Mouse (Mus musculus) R1 (cell line): ENCODE results near the gene Spindoc.
"Not testable (repeated sequence)": the region's sequence is repeated elsewhere in the genome, so short reads cannot be mapped to it uniquely, and the experiment has no call there.

Source experiments
- DNase-seq: peaks from one replicate; pipeline ENCODE4 v3.0.0-alpha.2; 2018; ENCODE audit warnings: low read depth, low spot score

Spindoc gene

DNA sequence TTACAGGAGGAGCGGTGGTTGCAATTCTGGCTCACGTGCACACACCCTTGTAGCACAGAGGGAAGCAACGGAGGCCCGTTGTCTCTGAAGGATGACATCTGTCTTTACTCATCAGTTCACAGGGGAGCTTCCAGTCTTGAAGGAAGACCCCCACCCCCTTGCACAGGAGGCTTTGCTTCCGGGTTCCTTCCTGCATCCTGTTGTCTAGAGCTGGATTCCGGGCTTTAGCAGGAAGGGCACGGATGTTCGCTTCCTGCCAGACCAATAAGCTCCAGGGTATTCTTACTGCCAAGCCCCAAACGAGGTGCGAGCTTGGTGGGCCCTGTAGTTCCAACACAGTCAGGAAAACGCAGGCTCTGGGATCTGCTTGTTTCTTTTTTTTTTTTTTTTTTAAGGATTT is 17.8 kb upstream of the Spindoc start:
- DNase-seq = peak; percentile 70

DNA sequence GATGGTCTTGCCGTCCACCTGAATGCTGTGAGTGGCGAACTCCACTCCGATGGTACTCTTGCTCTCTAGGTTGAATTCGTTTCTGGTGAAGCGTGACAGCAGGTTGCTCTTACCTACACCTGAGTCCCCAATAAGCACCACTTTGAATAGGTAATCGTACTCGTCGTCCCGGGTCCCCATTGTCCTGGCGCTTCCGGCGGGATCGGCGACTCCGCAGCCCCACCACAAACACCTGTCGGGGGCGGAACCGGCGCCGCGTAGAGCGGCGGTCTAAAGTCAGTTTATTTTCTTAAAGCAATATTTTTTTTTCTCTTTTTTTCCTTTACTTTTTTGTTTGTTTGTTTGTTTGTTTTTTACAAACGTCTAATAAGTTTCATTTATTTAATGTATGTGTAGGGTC is 16.1 kb upstream of the Spindoc start:
- DNase-seq = not testable (repeated sequence)

DNA sequence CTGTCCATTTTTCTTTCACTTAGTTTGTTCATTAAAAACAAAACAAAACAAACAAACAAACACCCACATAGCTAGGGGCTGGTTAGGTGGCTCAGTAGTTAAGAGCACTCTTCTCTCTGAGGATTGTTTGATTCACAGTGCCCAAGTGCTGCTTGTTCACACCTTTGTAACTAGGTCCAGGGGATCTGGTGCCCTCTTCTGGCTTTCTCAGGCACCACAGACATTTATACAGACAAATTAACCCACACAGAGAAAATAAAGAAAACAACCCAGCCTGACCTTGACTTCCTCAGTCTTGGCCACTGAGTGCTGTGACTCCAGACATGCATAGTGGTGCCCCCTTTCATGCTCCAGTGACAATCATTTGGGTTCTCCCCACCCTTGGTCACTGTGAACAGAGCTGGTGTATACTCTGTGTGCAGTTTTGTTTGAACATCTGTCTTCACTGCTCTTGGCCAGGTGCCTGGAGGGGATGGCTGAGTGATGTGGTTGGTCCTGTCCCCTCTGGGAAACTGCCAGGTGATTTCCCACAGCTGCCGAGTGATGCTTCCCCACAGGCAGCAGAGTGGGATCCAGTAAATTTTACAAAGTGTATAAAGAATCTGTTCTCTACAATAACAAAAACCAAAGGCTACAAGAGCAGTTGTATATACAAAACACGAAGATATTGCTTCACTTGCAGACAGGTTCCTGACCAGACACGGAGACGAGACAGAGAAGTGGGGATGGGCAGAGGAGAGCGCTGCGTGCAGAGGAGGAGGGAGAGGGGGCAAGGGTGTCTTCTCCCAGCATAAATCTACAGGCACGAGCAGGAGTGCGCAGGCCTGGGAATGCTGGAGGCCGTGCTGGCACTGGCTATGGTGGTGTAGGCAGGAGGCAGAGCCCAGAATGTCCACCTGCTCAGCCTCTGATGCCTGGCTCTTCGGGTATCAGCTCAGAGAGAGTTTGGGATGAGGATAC is 14.4 kb upstream of the Spindoc start:
- peak; percentile 84 for DNase-seq

DNA sequence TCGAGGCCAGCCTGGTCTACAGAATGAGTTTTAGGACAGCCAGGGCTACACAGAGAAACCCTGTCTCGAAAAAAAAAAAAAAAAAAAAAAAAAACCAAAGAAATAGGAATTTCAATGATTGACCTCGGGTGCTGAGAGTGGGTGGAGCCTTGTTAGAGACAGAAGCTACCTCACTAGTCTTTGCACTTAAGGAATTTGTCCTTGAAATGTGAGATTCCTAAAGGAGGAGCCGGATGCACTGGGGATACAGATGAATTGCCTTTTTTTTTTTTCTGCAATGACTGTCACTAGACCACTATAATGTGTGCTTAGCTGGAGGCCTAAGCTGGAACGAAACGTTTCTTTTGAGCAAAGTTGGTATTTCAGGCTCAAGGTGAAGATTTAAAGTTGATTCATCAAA is 5.7 kb upstream of the Spindoc start:
- peak; percentile 96 for DNase-seq

DNA sequence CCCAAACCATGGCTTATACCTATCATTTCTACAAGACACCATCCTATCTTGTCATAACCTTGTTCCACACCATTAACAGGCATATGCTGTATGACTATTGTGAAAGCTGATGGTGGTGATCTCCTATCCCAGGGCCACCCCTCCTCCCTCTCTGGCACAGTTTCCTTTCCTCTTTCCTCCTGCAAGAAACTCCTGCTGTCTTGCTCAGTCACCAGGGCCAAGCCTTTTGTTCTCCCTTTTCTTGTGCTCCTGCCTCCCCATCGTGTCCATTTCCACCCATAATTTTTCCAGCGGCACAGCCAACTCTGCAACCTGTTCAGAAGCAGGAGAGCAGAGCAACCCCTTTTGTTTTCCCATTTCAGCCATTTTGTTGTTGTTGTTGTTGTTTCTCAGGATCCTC is 3.2 kb upstream of the Spindoc start:
- peak; percentile 99 for DNase-seq

DNA sequence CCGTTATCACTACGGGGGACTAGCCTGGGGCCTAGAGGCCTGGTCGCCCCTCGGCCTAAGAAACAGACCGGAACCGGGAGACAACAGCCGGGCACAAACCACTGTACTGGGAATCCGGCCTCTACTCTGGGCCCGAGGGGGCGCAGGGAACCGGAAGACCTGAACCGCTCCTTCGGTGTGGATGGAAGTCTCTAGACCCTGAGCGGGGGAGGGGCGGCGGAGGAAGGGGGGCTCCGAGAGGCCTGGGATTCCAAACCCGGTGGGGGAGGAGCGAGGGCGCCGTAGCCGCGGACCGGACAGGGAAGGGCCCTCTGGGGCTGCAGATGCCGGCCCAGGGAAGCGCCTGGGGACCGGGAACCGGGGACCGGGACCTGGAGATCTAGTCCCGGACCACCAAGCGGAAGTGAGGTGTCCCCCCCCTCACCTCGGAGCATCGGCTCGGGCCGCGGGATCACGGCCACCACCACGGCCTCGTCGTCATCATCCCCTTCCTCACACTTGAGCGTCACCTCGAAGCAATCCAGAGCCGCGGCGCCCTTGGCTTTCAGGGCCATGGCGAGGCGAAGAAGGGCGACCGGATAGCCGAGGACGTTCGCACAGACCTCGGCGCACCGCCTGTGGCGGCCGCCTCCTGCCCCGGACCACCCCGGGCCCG is 419 bp downstream of the Spindoc start:
- DNase-seq = peak; percentile 65

DNA sequence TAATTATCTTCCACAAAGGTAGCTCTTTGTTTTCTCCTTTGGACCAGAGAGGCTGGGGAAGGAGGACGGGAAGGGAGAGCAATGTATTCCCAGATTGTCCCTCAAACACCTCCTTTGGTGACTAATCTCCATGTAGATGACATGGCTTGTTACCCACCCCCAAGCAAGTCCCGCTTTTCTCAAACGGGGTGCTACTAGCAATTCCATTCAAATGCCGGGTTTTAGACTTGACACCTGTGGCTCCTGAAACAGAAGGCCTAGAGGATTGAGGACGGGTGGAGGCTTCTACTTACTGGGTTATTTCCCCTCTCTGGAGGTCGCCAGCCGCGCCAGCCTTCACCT is 917 bp downstream of the Spindoc start:
- peak; percentile 49 for DNase-seq

DNA sequence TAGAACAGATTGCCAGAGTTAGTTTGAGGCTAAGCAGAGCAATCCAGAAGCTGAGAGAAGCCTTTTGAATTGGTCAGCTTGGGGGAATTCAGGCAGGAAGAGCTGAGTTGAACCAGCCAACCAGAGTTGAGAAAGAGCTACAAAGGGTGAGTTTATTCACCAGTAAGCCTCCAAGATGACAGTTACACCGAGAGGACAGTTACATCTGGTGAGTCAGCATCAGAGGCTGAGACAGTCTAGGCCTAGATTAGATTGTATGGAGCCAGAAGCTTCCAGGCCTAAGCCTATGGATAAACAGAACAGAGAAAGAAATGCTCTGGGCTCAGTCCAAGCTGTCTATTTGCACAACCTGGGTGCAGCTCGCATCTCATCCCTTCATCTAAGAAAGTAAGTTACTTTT is 5.2 kb downstream of the Spindoc start:
- no peak for DNase-seq

DNA sequence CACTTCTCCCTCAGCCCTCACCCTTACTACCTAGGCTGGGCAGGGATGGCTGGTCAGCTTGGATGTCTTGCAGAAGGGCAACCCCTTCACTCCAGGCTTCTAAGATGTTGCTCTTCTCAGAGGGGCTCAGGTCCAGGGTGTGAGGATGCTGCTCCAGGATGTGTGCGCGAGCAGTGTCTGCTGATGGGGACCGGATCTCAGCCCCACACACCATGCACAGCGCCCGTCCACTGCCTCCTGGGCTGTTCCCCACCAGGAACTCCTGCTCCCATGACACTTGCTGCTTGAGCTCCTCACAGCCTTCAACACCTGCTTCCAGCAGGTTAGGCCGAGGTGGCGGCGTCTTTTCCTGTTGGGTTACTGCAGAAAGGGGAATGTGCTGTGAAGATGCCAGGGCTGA is 8.3 kb downstream of the Spindoc start:
- DNase-seq = no peak

DNA sequence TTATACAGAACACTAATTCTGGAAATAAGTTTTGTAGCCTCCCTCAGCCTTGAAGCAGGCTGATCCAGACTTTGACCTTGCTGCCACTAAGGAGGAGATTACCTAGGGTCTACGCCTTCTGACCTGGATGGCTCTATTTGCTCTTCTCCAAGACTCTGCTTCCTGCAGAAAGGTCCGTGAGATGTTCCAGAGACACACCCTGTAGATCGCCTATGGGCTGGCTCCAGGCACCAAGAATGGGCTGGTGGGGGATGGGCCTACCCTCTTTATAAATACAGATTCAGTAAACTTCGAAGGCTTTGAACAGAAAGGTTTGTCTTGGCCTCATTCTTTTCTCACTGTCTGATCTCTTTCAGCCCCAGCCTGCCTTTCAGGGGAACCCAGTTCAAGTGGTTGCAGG is 13.3 kb downstream of the Spindoc start:
- DNase-seq = peak; percentile 78

DNA sequence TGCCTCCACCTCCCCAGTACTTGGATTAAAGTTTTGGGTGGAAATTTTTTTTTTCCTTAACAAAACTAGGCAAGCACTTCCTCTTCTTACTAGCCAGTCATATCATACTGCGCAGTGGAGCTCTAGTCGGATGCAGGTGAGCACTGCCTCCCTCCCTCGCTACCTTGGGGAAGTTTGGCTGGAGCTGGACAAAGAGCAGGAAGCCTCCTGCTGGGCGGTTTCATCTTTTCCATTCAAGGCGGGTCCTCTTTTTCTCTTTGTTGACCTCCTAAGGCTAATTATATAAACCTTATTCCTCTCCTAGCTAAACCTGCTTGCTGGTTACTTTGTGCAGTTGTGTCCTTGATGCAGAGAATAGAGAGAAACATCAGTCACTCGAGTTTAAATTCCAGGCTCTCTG is 29.2 kb downstream of the Spindoc start:
- peak; percentile 95 for DNase-seq

DNA sequence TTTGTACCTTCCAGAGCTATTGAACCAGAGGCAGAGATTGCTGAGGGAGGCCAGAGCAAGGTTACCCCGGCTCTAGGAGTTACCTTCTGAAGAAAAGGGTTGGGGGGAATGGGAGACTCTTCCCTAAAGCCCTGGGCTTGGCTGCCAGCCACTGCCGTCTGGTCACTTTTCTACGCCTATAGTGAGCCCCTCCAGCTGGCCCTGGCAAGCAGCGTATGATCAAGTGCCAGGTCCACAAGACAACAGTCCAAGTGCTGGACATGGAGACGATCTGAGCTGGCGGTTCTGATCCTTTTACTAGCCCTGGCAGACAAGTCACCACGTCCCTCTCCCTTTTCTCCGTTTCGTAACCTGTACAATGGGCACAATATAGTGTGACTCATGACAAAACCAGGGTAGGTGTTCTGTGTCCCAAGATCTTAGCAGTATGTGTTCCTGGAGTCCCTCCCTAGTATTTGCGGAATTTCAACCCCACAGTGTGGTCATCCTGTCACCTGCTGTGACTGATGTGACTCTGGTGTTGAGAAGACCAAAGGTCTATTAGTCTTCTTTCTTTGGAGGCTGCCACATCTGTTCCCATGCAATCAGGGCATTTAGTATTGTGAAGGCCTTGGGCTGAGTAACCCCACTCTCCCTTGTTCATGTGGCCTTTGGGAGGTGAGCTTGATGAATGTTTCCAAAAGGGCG is 29.8 kb downstream of the Spindoc start:
- peak; percentile 88 for DNase-seq

DNA sequence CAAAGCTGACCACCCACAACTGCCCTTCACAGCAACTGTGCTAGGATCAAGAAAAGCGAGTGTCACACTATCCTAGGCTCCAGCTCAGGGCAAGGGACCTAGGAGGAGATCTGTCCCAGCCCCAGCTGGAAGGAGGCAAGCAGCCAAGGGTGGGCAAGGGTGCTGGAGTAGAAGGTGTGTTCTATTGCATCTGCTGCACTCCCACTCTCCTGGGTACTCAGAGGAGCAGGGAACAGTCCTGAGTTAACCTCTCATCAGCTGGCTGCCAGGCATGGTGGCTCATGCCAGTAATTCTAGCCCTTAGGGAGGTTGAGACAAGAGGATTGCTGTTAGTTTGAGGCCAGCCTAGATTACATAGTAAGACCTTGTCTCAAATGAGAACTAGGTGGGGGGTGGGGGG is 32.8 kb downstream of the Spindoc start:
- DNase-seq = no peak

DNA sequence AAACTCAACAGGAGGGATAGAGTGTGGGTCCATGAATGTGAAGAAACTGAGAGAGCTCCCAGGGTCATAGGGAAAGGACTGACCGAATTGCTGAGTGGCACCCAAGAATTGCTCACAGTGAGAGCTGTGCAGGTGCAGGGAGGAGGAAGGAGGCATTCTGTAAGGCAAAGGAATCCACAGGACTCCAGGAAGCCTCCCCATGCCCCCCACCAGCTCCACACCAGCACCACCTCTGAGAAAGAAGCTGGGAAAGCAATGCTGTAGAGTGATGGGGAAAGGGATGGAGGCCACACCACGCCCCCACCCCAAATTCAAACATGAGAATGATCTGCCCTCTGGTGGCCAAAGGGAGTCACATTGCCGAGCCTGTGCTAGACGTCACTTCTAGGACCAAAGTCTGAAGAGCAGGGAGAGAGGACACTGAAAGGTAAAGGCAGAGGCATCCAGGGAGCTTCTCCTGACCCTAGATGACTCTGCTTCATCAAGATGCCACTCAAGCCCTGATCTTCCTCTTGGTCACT is 37.5 kb downstream of the Spindoc start:
- DNase-seq = peak; percentile 81

DNA sequence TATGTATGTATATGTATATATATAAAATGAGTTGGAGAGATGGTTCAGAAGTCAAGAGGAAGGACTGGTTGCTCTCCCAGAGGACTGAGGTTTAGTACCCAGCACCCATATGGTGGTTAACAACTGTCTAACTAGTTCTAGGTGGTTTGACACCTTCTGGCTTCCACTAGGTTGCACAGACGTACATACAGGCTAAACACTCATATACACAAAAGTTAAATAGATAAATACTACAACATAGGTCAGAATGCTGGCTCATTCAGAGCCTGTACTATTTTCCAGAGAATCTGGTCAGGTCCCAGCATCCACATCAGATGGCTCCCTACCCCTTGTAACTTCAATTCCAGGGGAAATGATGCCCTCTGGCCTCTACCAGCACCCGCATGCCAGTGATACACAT is 40.1 kb downstream of the Spindoc start:
- no peak for DNase-seq

DNA sequence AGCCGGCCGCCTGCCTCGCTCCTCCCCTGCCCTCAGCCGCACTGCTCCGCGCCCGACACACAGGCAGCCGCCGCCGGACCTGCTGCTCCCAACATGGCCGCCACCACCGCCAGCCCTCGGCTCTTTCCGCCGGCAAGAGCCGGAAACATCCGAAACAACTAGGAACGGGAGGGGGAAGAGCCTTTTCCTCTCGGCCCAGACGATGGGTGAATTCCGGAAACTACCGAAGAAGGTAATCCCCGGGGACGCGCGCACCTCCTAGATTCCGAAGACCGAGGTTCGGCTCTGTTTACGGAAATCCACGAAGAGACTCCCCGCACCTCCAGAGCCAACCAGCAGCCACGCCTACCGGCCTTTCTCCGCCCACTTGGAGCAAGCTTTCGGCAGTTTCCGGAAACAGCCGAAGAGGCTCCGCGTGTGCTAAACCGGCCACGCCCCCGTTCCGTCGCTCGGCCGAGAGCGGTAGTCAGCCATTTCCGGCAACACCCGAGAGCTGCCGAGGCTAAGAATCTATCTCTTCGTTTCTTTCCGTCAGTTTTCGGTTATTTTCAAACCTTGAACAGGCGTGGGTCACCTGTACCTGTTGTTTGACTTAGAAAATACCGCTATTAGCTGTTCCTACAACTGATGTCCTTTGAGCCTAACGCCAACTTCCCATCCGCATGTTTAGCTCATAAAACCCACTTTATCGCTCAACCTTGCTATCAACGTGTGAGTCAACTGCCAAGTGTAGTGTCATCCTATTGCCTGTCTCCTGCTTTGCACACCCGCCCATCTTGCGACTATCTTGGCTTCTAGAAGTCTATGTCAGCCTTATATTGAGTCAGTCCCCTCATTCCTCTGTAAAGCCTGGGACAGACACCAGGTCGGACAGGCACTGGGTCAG is 41.0 kb downstream of the Spindoc start, which contains the start of gene Mark2:
TSS of gene Mark2 (minus strand) at position 349 of the 886 bp plus-strand sequence.
- peak; percentile 99 for DNase-seq

DNA sequence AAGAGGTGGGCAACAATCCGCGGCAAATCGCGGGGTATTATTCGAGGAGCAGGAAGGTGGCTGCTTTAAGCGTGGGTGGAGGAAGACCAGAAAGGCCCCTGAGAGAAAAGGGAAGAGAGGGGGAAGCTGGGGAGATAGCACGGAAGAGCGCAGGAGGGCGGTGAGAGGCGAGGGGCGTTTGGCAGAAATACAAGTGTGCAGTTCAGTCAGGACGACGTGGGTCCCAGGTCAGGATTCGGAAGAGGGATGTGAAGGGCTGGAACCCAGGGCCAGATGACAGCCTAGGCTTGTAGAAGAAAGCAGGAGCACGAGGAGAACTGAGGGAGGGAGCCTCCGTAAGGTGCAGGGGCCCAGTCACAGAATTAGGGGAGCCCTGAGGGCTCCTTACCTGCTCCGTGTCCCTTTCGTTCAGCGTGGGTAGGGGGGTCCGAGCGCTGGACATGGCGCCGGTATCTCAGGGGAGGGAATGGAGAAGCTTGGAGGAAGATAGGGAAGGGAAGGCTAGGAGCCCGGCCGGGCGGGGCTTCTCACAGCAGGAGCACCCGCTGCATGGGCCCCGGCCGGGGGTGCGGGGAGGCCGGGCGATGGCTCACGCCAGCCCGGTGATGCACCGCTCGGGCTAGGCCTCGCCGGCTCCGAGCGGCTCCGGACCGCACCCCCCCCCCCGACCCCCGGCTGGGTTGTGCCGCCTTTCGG is 41.9 kb downstream of the Spindoc start:
- peak; percentile 28 for DNase-seq

DNA sequence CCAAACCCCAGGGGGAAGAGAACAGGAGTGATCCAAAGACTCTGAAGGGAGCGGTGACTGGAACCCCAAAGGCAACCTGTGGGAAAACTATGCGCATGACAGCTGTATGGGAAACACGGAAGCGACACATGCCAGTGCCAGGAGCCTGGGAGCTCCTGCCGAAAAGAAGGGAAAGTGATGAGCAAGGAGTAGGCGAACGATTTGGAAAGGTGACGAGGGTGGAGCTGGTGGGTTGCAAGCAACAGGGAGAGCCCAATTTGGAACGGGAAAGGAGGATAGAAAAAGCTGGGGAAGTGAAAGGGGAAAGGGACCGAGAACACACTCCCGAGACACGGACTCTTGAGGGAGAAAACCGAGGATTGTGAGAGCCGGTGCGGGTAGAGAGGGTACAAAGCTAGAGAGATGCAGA is 42.4 kb downstream of the Spindoc start:
- peak; percentile 32 for DNase-seq

DNA sequence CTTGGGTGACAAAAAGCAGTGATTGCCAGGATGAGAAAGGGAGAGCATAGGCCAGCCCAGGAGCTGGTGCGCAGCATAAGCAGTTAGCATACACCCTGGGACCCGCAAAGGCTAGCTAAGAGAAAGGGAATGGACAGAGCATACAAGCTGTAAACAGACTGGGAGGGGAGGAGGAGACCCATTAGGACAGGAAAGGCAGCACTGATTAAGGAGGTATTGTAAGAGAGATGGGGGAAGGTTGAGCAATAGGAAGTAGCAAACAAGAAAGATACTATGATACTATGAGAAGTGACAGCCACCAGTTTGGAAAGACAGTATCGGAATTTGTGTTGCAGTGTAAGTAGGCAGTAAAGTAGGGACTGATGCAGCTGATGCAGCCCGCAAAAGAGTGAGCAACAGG is 42.9 kb downstream of the Spindoc start:
- no peak for DNase-seq

DNA sequence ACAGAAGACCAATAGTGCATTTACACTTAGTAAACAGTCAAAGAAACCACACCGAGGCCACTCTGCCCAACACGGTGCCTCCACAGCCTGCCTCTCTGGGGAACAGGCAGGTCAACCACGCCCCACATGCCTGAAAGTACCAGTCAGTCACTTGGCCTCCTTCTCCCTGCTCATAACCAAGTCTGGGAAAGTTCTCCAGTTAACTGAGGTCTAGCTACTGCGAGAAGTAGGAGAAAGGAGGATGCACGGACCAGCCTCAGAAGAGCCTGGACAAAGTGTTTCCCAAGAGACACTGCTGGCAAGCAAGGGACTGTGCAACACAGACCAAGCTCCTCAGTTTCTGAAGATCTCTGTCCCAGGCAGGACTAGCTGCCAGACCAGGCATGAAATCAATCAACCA is 43.8 kb downstream of the Spindoc start:
- DNase-seq = no peak
